Mouse (Mus musculus): ENCODE data around the gene Zfyve28.

DNA sequence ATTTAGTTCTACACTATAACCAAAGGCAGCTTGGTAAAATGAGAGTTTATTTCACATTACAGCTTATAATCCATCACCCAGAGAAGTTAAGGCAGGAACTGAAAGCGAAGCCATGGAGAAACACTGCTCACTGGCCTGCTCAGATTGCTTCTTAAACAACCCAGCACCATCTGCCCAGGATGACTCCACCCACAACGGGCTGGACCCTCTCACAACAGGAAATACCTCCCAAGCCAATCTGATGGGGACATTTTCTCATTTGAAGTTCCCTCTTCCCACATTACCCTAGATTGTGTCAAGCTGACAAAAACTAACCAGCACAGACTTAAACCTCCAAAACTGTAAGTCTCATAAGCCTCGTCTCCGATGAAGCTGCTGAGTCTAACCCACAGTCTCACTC is 10.2 kb downstream of the Zfyve28 start:
- TF ChIP-seq CTCF (IDR thresholded peaks at IDR 0.05; ENCODE audit: extremely low read depth, insufficient read depth, low read length) (no peak), POLR2A (IDR thresholded peaks at IDR 0.05; ENCODE audit: extremely low read depth, insufficient read depth, low read length) (no peak)
